Mouse (Mus musculus): ENCODE data around the gene Pdxp. TPM values are rescaled to one million over a fixed set of nuclear protein-coding genes. Genes with fewer than 3 reads are reported as not detected.

Pdxp gene
- polyA plus RNA-seq, 1 experiment from 2014 or later = 111 TPM

DNA sequence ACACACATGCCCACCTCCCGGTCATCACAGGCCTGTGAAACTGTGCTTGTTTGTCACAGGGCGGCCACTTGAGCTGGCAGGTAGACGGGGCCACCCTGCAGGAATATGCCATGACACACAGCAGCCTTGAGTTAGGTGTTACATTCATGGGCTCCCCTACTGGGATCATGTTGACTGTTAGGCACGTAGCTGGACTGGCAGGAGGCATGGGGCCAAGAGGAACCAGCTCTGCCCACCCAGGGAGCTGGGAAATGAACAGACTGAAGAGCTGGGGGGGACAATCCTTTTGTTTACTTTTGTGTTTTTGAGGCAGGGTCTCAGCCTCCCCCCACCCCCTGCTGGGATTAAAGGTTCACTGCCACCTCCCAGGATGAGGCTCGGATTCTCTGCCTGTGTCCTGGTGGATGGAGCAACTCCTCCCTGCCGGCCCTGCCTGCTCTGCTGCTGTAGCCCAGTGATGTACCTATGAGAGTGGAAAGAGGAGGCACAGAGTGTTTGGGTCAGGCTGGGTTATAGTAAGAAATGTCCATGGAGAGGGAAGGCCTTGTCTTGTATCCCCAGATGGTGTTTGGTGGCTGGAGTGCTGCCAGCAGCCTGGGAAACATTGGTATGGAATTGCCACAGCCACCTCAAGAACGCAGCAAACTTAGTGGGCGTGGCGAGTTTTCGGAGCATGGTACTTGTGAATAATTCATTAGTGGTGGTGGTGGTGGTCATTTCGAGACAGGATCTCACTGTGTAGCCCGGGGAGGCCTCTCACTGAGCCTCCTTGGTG lies 2.5 kb downstream of the Pdxp start:
- Histone ChIP-seq H3K27me3 (ENCODE audit: control insufficient read depth, insufficient read depth, low read length) (no peaks in the 10 kb centered on the region), H3K4me2 (ENCODE audit: low read length) (peak overlapping the region; percentile 87), H3K4me3 (replicated peaks; ENCODE audit: low read depth, low read length) (peak overlapping the region; percentile 77), H3K27ac (replicated peaks; ENCODE audit: low read depth, low read length) (peak overlapping the region; percentile 76), H3K4me1 (ENCODE audit: control insufficient read depth, insufficient read depth, low read length) (peaks cover 26% of the 10 kb centered on the region), H3K9ac (replicated peaks; ENCODE audit: low read length) (peak overlapping the region; percentile 57), H3K9me3 (ENCODE audit: control insufficient read depth, low read length) (no peaks in the 10 kb centered on the region), H3K36me3 (ENCODE audit: control insufficient read depth, insufficient read depth, low read length) (peaks cover 21% of the 10 kb centered on the region)
- ATAC-seq (ENCODE audit: low FRiP score, low TSS enrichment) (no peak), DNase-seq (peak; percentile 65)
- WGBS = 24% methylated on average over 12 of the region's 12 CpGs

- WGBS = 94% methylated on average over 23 of the region's 23 CpGs
- ATAC-seq (ENCODE audit: low FRiP score, low TSS enrichment) = no peak
- H3K27me3 ChIP-seq (ENCODE audit: control insufficient read depth, insufficient read depth, low read length) = no peaks in the 10 kb centered on the region
- no peaks in the 10 kb centered on the region for H3K9me3 ChIP-seq (ENCODE audit: control insufficient read depth, low read length)
- no peak overlapping the region for H3K27ac ChIP-seq (replicated peaks; ENCODE audit: low read depth, low read length)
- no peak overlapping the region for H3K9ac ChIP-seq (replicated peaks; ENCODE audit: low read length)
- peaks cover 21% of the 10 kb centered on the region for H3K36me3 ChIP-seq (ENCODE audit: control insufficient read depth, insufficient read depth, low read length)
- peaks cover 24% of the 10 kb centered on the region for H3K4me1 ChIP-seq (ENCODE audit: control insufficient read depth, insufficient read depth, low read length)
- no peak overlapping the region for H3K4me2 ChIP-seq (ENCODE audit: low read length)
- H3K4me3 ChIP-seq (replicated peaks; ENCODE audit: low read depth, low read length) = no peak overlapping the region
- DNase-seq = no peak
Observed at GRCm38 (mm10) chr15:78918126-78918525, 4.4 kb downstream of the Pdxp start.

DNA sequence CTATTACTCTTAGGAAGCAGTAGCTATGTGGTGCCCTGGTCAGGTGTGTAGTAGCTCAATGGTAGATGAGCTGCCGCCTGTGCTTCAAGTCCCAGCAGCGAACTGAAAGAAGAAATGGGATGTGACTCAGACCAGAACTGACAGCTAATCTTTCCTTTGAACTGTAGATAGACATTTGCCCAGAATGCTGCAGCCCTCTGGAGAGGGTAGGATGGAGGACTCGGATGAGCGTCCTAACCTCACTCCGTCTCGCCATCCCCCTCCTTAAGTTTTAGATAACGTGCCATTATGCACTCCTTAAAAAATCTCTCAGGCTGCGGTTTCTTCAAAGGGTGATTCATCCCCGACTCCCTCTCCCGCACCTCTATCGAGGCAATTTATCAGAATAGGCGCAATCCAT lies 6.2 kb downstream of the Pdxp start:
- no peak overlapping the region for H3K27ac ChIP-seq (replicated peaks; ENCODE audit: low read depth, low read length)
- 82% methylated on average over 12 of the region's 12 CpGs for WGBS
- DNase-seq (no peak), ATAC-seq (ENCODE audit: low FRiP score, low TSS enrichment) (no peak)
- H3K4me2 ChIP-seq (ENCODE audit: low read length) = no peak overlapping the region
- no peaks in the 10 kb centered on the region for H3K9me3 ChIP-seq (ENCODE audit: control insufficient read depth, low read length)
- no peaks in the 10 kb centered on the region for H3K27me3 ChIP-seq (ENCODE audit: control insufficient read depth, insufficient read depth, low read length)
- no peak overlapping the region for H3K9ac ChIP-seq (replicated peaks; ENCODE audit: low read length)
- H3K36me3 ChIP-seq (ENCODE audit: control insufficient read depth, insufficient read depth, low read length) = peaks cover 21% of the 10 kb centered on the region
- no peak overlapping the region for H3K4me3 ChIP-seq (replicated peaks; ENCODE audit: low read depth, low read length)
- H3K4me1 ChIP-seq (ENCODE audit: control insufficient read depth, insufficient read depth, low read length) = peaks cover 18% of the 10 kb centered on the region

DNA sequence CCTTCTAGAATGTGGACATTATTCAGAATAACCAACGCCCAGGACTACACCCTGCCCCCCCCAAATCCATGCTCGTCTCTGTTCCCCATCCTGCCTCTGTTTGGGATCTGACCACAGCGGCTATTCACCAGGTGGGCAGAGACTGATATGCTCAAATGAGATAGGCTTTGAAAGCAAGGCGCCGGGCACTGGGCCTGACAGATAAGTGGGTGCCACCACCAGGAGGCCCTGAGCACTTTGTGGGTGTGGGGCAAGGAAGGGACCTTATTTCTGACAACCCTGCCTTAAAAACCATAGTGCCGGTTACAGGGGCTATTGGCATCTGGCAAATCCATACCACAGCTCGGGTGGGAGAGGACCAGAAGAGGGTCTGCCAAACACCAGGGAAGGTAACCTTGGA lies 9.0 kb downstream of the Pdxp start:
- Histone ChIP-seq H3K27ac (replicated peaks; ENCODE audit: low read depth, low read length) (no peak overlapping the region), H3K4me3 (replicated peaks; ENCODE audit: low read depth, low read length) (no peak overlapping the region), H3K36me3 (ENCODE audit: control insufficient read depth, insufficient read depth, low read length) (peaks cover 20% of the 10 kb centered on the region), H3K4me1 (ENCODE audit: control insufficient read depth, insufficient read depth, low read length) (peaks cover 10% of the 10 kb centered on the region), H3K27me3 (ENCODE audit: control insufficient read depth, insufficient read depth, low read length) (peaks cover 4% of the 10 kb centered on the region; the same call in 1 of the 2 replicates), H3K9me3 (ENCODE audit: control insufficient read depth, low read length) (no peaks in the 10 kb centered on the region), H3K9ac (replicated peaks; ENCODE audit: low read length) (no peak overlapping the region), H3K4me2 (ENCODE audit: low read length) (no peak overlapping the region)
- ATAC-seq (ENCODE audit: low FRiP score, low TSS enrichment) (no peak), DNase-seq (no peak)
- 86% methylated on average over 7 of the region's 7 CpGs for WGBS

GRCm38 (mm10) chr15:78923585-78923984 lies 9.9 kb downstream of the Pdxp start:
- no peak overlapping the region for H3K9ac ChIP-seq (replicated peaks; ENCODE audit: low read length)
- WGBS = 79% methylated on average over 6 of the region's 6 CpGs
- H3K4me1 ChIP-seq (ENCODE audit: control insufficient read depth, insufficient read depth, low read length) = peaks cover 13% of the 10 kb centered on the region
- H3K9me3 ChIP-seq (ENCODE audit: control insufficient read depth, low read length) = no peaks in the 10 kb centered on the region
- DNase-seq (no peak), ATAC-seq (ENCODE audit: low FRiP score, low TSS enrichment) (no peak)
- H3K4me3 ChIP-seq (replicated peaks; ENCODE audit: low read depth, low read length) = no peak overlapping the region
- H3K27ac ChIP-seq (replicated peaks; ENCODE audit: low read depth, low read length) = no peak overlapping the region
- H3K27me3 ChIP-seq (ENCODE audit: control insufficient read depth, insufficient read depth, low read length) = peaks cover 4% of the 10 kb centered on the region; the same call in 1 of the 2 replicates
- H3K36me3 ChIP-seq (ENCODE audit: control insufficient read depth, insufficient read depth, low read length) = peaks cover 13% of the 10 kb centered on the region
- no peak overlapping the region for H3K4me2 ChIP-seq (ENCODE audit: low read length)

DNA sequence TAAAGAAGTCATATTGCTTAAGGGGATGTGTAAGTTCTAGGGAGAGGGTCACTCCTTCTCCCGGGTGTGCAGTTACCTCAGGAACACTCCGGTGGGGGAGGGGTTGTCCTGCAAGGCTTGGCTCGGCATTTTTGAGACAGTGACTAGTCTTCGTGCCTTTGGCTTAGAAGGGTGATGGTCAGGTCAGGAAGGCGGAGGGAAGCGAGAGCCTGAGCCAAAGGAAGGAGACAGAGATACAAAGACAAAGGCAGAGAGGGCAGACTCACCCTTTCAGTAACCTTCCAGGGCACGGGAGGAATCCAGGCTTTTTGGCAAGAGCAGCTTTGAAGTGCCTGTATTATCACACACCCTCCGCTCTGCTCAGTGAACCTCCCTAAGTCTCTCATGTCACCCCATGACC lies 11.4 kb downstream of the Pdxp start:
- Histone ChIP-seq H3K4me3 (replicated peaks; ENCODE audit: low read depth, low read length) (no peak overlapping the region), H3K4me2 (ENCODE audit: low read length) (no peak overlapping the region), H3K4me1 (ENCODE audit: control insufficient read depth, insufficient read depth, low read length) (peaks cover 13% of the 10 kb centered on the region), H3K9me3 (ENCODE audit: control insufficient read depth, low read length) (no peaks in the 10 kb centered on the region), H3K9ac (replicated peaks; ENCODE audit: low read length) (0 out of 2 replicates have a peak overlapping the region, but pooled peaks have one; percentile 12), H3K36me3 (ENCODE audit: control insufficient read depth, insufficient read depth, low read length) (no peaks in the 10 kb centered on the region), H3K27ac (replicated peaks; ENCODE audit: low read depth, low read length) (no peak overlapping the region), H3K27me3 (ENCODE audit: control insufficient read depth, insufficient read depth, low read length) (peaks cover 4% of the 10 kb centered on the region; the same call in 1 of the 2 replicates)
- ATAC-seq (ENCODE audit: low FRiP score, low TSS enrichment) = no peak
- no peak for DNase-seq
- WGBS = 37% methylated on average over 8 of the region's 8 CpGs

GRCm38 (mm10) chr15:78926021-78926919 lies 12.6 kb downstream of the Pdxp start, which contains the start of gene Lgals1:
Gene Lgals1 (plus strand): TSS chr15:78926725.
- DNase-seq = peak; percentile 73

GRCm38 (mm10) chr15:78927021-78927787 lies 13.5 kb downstream of the Pdxp start:
- Histone ChIP-seq H3K9me3 (ENCODE audit: control insufficient read depth, low read length) (no peaks in the 10 kb centered on the region), H3K36me3 (ENCODE audit: control insufficient read depth, insufficient read depth, low read length) (no peaks in the 10 kb centered on the region), H3K27ac (replicated peaks; ENCODE audit: low read depth, low read length) (no peak overlapping the region), H3K4me3 (replicated peaks; ENCODE audit: low read depth, low read length) (no peak overlapping the region), H3K4me1 (ENCODE audit: control insufficient read depth, insufficient read depth, low read length) (peaks cover 13% of the 10 kb centered on the region), H3K9ac (replicated peaks; ENCODE audit: low read length) (peak overlapping the region; percentile 29; the same call in 1 of the 2 replicates), H3K27me3 (ENCODE audit: control insufficient read depth, insufficient read depth, low read length) (peaks cover 4% of the 10 kb centered on the region; the same call in 1 of the 2 replicates), H3K4me2 (ENCODE audit: low read length) (peak overlapping the region; percentile 59)
- DNase-seq (no peak), ATAC-seq (ENCODE audit: low FRiP score, low TSS enrichment) (no peak)
- WGBS = 21% methylated on average over 15 of the region's 15 CpGs

More at GRCm38 (mm10) chr15:78926021-78926919, 12.6 kb downstream of the Pdxp start, which contains the start of gene Lgals1:
- Histone ChIP-seq H3K36me3 (ENCODE audit: control insufficient read depth, insufficient read depth, low read length) (no peaks in the 10 kb centered on the region), H3K27me3 (ENCODE audit: control insufficient read depth, insufficient read depth, low read length) (peaks cover 4% of the 10 kb centered on the region; the same call in 1 of the 2 replicates), H3K9ac (replicated peaks; ENCODE audit: low read length) (0 out of 2 replicates have a peak within 1 kb of the TSS, but pooled peaks have one; percentile 12), H3K4me2 (ENCODE audit: low read length) (peak within 1 kb of the TSS; percentile 59), H3K27ac (replicated peaks; ENCODE audit: low read depth, low read length) (no peak within 1 kb of the TSS), H3K4me1 (ENCODE audit: control insufficient read depth, insufficient read depth, low read length) (peaks cover 13% of the 10 kb centered on the region), H3K9me3 (ENCODE audit: control insufficient read depth, low read length) (no peaks in the 10 kb centered on the region), H3K4me3 (replicated peaks; ENCODE audit: low read depth, low read length) (no peak within 1 kb of the TSS)
- WGBS = 6% methylated on average over 20 of the region's 20 CpGs
- ATAC-seq (ENCODE audit: low FRiP score, low TSS enrichment) = peak; percentile 66

Data from midbrain, embryonic 14.5 days (tissue).